Mouse (Mus musculus): ENCODE measurements around the gene Fam81b.
"Not testable (repeated sequence)": the region's sequence is repeated elsewhere in the genome, so short reads cannot be mapped to it uniquely, and the experiment has no call there.

The Fam81b gene

DNA sequence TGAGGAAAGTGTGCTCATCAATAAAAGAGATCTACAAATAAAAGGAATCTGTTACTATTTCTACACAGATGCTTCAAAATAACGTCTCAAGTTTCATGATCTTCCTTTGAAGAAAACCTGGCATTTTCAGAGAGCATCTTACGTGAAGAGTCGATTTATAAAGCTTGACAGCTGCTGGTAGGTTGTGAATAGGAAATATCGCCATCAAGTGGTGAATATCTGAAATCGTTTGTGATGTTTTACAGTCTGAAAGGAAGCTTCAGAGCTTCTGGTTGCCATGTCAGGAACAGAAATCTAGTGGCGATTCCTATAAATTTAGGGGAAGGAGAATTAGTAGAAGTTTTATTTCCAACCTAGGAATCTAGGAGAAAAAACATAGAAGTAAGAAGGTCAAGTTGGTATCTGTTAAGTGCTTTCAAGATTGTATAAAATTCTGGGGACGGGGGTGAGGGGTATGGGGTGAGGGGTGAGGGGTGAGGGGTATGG is at the start of gene Fam81b:
TSS of gene Fam81b (minus strand) at position 436 of the 486 bp plus-strand sequence.
- no peak for DNase-seq (ENCODE audit: low read depth, low spot score)

DNA sequence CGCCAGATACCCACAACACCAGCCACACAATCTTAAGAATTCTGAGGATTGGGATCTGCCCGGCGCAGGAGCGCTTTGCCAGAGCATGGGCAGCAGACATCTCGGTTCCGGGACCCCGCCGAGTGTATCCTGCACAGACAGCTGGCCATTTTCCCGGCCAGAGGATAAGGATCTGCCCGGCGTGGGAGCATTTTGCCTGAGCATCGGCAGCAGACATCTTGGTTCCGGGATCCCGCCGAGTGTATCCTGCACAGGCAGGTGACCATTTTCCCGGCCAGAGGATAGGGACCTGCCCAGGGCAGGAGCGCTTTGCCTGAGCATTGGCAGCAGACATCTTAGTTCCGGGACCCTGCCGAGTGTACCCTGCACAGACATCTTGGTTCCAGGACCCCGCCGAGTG is 41.1 kb upstream of the Fam81b start:
- not testable (repeated sequence) for DNase-seq (ENCODE audit: low read depth, low spot score)

DNA sequence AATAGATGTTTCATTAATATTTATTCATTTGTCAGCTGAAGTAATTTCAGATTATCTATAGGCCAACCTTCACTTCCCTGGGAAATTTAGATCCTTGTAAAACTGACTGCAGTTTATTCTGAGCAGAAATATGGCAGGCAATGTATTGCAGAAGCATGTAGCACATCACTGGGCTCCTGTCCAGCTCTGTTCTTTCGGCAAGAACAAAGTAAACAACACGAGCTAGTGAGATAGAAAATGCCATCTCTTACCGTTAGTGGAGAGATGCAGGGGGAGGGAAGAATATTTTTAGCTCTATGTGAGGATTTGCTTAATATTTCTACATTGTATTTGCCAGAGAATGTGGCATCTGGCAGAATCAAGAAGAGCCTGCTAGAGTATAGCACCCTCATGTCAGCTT is 13.8 kb upstream of the Fam81b start:
- DNase-seq (ENCODE audit: low read depth, low spot score) = no peak

DNA sequence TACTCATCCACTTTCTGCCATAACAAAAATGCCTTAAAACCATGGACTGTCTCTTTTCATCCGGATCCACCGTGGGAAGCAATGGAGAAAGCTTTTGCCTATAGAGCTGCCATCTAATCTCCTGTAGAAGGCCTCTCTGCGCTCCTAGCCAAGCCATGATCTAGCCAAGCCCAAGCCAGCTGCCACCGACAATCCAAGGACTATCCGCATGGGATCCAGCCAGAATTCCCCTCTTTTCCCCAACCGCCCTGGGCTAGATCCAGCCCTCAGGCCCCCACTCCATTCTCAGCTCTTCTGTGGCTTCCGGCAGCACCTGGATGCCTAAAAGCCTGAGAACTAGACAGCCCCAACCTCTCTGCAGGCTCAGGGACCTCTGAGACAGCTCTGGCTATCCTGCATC is 6.7 kb upstream of the Fam81b start:
- no peak for DNase-seq (ENCODE audit: low read depth, low spot score)

DNA sequence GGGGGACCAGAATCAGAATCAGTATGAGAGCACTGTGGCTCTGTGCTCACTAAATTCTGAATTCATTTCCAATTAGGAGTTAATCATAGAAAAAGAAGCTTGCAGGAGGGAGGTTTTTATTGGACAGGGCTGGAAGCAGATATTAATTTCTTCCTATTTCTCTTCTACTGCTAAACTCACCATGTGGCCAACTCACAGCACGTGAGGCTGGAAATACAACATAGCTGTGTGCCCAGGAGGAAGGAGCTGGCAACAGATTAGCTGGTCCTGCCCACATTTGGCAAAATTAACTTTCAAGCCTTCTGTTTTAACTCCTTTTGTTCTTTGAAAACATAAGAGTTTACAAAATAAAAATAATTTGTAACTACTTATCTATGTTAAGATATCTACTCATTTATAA is 3.9 kb upstream of the Fam81b start:
- no peak for DNase-seq (ENCODE audit: low read depth, low spot score)

DNA sequence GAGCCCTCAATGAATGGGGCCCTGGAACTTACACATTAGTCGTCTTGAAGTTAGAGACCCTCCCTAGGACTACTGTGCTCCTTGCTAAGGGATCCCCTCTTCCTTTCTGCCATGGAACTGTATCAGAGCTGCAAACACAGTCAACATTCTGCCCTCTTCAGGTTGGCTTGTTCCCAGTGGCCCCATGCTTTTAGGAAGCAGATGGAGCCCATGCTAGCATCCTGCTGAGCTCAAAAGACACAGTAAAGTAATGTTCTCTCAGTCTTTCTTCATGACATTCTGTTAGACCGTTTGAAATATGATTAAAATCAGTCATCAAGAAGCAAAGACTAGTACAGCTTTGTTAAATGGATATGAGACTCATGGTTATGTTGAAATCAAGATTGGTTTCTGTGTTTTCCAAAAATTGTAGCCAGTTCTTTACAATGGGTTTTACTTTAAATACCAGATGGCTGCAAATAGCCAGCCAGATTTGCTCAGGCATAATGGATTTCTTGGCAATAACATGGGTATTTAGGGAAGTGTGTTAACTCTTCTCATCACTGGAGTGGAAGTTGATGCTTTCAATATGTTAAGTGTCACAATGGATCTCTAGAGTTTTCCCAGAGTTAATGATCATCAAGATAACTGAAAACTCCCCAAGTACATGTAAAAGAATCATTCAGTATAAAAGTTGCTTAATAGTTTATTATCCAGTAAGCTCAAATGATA is 938 bp upstream of the Fam81b start:
- no peak for DNase-seq (ENCODE audit: low read depth, low spot score)

DNA sequence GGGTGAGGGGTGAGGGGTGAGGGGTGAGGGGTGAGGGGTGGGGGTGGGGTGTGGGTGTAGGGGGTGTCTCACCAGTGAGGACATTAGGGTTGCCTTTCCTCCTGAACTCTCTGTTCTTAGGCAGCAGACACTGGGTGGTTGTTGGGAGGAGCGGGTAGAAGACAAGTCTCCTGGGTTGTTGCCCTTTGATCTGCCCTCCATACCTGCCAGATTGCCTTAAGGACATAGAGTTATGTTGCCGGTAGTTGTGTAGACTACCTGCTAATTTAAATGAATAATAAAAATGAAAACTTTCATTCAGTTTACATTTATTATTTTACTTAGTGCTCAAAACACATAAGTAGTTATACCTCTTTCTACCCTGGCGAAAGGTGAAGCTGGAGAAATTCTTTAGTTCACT is 369 bp upstream of the Fam81b start:
- DNase-seq (ENCODE audit: low read depth, low spot score) = no peak

DNA sequence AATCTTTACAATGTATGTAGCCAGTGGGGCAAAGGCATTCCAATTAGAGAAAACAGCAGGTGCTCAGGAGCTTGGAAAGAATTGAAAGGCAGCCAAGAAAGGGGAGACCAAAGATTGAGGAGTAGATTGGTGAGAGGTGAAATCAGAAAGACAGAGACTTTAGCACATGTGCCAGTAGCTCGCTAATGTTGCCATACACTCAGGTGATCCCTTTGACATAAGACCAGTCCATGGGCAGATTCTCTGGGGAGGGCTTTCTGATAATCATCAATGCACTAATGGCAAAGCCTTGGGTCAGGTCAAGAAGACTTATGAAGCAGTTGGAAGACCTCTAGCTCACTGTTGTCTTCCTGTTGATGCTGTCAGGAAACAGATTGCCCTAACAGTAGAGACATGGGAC is 671 bp downstream of the Fam81b start:
- no peak for DNase-seq (ENCODE audit: low read depth, low spot score)

DNA sequence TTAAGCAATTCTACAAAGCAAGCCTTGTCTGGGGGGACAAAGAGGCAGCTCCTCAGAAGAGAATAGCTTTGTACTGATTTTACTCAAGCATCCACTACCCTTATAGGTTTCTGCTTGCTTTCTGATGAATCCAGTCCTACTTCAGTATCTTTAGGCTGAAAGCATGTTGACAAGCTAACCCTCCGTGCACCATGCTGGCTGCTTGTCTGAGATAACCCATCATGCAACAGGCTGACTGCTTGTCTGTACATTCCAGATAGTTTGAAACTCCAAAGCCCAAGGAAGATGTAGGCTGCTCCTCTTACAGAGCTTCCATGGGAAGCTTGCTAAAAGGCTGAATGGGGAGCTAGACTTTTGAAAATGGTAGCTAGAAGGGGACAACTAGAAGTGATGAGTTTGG is 1.7 kb downstream of the Fam81b start:
- no peak for DNase-seq (ENCODE audit: low read depth, low spot score)

DNA sequence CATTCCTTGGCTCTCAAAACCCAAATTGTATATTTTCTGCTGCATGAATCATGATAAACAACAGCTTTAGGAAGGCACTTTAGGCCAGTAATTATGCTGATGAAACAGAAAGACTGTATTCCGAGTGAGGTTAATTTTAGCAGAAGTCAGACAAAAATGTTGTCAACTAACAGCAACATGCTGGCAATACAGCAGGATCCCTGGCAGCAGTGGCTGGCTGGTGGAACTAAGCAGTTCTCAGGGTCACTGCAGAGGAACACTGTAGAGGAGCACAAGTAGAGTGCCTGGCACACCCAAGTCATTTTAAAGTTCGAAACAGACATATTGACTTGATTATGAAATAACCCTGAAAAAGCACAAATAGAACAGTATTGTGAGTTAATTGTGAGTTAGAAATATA is 2.8 kb downstream of the Fam81b start:
- no peak for DNase-seq (ENCODE audit: low read depth, low spot score)

DNA sequence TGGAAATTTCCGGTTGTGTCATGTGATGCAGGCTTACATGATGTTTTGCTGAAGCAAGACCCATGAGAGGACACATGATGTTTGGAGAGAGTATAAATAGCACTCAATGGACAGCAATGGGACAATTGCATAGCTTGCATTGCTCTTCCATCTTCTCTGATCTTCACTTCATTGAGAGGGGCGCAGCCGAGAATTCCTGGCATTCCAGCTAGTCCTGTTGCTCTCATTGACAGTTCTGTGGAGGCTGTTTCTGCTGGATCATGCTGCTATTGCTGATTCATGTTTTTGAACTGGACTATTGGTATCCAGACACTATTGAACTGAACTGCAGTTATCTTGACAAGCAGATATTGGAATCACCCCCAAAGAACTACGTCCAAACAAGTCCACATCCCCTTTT is 12.8 kb downstream of the Fam81b start:
- no peak for DNase-seq (ENCODE audit: low read depth, low spot score)

DNA sequence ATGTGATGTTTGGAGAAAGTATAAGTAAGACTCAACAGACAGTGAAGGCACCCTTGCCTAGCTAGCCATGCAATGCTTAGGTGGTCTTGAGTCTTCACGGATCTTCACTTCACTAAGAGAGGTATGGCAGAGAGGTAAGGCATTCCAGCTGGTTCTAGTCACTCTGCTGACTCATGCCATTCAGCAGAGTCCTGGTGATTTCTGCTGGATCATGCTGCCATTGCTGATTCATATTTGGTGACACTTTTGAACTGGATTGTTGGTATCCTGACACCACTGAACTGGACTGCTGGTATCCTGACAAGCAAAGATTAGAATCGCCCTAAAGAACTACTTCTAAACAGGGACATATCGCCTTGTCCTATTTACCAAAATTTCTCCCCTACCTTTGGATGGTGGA is 20.3 kb downstream of the Fam81b start:
- no peak for DNase-seq (ENCODE audit: low read depth, low spot score)

DNA sequence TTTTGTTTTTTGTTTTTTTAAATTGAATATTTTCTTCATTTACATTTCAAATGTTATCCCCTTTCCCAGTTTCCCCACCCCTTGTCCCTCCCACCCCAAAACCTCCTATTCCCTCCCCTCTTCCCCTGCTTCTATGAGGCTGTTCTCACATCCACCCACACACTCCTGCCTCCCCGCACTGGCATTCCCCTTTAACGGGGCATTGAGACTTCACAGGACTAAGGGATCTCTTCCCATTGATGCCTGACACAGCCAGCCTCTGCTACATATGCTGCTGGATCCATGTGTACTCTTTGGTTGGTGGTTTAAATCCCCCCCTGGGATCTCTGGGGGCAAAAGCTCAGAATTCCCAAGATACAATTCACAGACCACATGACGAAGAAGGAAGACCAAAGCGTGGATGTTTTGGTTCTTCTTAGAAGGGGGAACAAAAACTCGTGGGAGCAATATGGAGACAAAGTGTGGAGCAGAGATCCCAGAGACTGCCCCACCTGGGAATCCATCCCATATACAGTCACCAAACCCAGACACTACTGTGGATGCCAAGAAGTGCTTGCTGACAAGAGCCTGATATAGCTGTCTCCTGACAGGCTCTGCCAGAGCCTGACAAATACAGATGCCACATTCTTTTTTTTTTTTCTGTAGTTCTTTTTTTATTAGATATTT is 40.4 kb downstream of the Fam81b start:
- no peak for DNase-seq (ENCODE audit: low read depth, low spot score)

DNA sequence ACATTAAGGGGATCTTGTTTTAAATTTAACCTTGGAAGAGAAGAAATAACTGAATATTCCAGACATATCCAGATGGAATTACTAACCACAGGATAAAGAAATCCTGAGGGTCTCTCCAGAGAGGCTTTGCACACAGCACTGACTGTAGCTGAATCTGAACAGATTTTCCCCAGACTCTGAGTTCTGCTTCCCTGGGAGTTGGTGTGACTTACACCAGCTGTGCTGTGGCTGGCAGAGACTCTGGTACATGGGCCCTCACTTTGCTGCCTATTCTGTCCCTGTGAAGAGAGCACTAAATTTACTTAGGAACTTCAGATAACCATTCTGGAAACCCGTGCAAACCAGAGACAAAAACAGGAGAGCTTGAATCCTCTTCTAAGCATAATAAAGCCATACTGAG is 46.1 kb downstream of the Fam81b start:
- DNase-seq (ENCODE audit: low read depth, low spot score) = no peak

DNA sequence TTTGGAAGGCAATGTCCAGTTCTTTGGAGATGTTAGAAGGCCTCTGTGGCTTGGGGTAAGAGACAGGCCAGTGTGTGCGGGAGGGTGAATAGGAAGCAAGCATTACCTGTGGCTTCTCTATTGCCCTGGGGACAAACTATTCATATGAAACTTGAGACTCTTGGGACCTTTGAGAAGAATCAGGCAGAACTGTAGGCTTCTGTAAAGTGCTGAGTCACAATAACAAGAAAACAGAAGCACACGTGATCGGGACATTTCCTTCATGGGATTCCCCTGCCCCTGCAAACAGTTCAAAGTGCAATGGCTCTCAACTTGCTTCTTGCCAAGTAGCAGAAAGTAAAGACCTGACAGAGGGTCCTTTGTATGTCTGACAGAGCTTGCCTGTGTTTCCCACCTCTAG is 48.5 kb downstream of the Fam81b start:
- DNase-seq (ENCODE audit: low read depth, low spot score) = no peak

DNA sequence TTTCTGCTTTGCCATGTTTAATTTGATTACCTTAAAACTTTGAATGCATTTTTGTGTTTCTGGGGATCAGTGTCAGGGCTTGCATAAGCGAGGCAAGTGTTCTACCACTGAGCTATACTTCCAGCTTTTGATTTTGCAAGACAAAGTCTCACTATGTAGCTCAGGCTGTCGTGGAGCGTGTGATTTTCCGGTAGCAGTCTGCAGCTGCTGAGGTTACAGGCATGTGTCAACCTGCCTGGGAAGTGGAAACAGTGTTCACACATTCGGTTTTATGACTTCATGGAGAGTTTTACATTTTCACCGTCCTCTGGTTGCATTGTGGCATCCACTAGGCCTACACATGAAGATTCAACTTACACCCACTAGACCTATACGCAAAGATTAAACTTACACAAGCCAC is 54.8 kb downstream of the Fam81b start:
- no peak for DNase-seq (ENCODE audit: low read depth, low spot score)

DNA sequence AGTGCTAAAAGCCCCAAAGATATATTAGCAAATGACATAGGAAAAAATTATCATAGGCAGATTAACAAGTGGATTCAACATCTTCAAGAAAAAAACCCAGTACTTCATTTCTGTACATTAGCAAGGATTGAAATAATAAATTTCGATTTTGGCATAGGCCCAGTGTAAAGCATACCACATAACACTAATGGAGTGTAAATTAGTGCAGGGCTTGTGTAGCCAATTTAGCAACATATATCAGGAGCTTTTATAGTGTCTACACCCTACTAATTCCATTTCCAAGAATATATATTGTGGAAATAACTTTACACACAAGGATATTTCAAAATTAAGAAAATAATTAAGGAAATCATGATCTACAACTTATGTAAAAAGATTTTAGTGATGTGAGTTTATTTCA is 55.8 kb downstream of the Fam81b start:
- no peak for DNase-seq (ENCODE audit: low read depth, low spot score)

DNA sequence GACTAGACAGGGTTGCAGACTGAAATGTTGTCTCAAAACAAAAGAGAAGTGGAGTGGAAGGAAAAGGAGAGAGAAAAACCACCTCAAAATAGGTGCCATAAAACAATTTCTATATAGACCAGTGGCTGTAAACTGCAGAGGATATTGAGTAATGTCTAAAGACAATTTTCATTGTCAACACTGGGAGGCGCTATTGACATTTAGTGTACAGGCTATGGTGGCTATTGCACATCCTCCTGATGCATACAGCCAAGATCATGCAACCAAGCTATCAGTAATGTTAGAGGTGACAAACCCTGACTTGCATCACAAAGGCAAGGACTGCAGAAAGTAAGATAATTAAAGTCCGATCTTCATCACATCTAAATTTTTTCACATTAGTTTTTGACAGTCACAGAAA is 89.5 kb downstream of the Fam81b start:
- no peak for DNase-seq (ENCODE audit: low read depth, low spot score)

DNA sequence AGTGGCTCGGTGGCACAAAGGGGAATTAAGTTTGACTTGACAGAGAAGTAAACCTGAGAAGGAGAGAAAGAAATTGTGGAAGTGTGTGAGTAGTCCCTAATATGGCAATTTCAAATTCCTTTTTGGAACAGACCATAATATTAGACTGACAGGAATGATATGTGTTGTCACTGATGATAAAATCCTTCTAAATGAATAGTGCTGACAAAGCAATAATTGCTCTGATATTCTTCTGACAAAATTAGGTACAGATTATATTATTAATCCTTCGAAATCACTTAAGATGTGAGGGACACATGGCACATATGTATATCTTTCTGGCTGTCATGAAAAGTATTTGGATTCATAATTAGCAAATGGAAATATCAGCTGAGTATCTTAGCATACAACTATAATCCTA is 89.9 kb downstream of the Fam81b start:
- no peak for DNase-seq (ENCODE audit: low read depth, low spot score)

DNA sequence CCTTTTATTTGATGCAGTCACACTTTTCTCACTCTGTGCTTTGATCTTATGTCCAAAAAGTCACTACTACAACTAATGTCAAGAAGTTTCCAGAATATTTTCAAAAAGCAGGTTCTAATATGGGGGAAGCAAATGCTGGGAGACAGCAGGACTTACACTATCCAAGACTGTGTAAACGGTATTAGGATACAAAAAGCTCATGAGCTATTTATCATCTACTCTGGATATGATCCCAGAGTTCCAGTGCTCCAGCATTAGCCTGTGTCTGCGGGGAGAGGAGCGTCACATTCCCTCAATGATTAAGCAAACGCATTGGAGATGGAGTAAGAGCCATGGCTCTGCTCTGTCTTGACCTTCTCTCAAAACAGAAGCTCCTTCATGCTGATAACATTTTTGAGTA is 104.9 kb downstream of the Fam81b start:
- DNase-seq (ENCODE audit: low read depth, low spot score) = no peak

DNA sequence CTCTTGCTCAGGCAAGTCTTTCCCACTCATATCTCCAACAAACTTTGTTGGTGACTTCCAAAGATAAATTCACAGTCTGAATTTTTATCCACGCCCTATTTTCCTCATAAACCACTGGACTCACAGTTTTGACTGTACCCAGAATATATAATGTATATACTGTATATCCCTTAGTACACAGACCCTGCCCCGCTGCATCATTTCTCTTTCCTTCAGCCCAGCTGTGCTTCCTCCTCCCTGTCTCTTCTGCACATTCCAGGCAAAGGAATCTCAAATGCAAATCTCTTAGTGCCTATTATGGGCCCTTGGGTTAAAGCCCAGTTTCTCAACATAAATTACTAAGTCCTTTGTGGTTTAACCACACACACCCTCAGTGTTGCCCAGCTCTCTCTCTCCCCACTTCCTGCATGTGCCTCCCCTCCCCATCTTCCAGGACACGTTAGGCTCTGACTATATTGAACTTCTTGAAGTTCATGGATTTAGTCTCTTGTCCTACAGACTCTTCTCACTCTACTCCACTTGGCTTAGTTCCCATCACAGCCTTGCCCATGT is 107.5 kb downstream of the Fam81b start:
- DNase-seq (ENCODE audit: low read depth, low spot score) = no peak

DNA sequence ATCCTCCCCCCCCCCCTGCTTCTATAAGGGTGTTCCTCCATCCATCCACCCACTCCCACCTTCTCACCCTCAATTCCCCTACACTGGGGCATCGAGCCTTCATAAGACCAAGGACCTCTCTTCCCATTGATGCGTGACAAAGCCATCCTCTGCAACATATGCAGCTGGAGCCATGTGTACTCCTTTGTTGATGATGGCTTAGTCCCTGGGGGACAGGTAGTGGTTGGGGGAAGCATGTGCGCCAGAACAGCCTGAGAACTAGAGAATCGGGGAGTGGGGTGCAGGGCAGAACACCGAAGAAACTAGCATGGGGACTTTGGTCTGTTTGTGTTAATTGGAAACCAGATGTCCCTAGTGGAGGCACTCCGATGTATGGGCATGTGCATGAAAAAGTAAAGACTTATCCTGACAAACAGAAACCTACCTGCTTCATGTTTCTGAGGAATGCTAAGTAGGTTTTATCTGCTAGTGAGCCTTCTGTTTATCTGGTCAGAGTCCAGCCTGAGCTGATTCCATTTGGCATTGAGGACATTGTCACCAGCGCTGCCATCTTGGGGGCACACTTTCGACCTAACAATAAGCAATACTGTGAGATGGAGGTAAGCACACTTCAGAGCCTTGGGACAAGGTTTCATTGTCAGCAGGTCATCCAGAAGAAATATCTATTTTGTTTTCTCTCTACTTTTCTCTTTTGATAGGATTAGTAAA is 109.3 kb downstream of the Fam81b start:
- DNase-seq (ENCODE audit: low read depth, low spot score) = no peak

DNA sequence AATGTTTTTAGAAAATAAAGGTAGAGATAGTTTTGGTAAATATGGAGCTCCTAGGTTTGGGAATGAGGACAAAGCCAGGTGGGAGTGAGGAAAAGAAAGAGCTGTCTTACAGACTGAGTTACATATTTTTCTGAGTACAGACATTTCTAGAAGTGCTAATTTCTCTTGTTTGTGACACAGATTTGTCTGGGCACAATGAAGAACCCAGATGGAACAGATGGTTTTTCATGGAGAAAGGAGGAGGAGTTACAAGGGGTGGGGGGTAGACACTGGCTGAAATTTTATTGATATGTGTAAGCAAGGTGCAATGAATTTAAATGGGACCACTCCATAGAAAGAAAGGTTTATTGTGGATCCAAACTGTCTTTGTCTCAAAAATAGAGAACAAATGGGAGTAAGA is 109.9 kb downstream of the Fam81b start:
- DNase-seq (ENCODE audit: low read depth, low spot score) = no peak
